Mouse (Mus musculus): Measurements from ENCODE around the gene Krtap1-3. TPM values are rescaled to one million over a fixed set of nuclear protein-coding genes. Genes with fewer than 3 reads are reported as not detected.

Gene Krtap1-3
- total RNA-seq, 2 experiments from 2014 or later: not detected

DNA sequence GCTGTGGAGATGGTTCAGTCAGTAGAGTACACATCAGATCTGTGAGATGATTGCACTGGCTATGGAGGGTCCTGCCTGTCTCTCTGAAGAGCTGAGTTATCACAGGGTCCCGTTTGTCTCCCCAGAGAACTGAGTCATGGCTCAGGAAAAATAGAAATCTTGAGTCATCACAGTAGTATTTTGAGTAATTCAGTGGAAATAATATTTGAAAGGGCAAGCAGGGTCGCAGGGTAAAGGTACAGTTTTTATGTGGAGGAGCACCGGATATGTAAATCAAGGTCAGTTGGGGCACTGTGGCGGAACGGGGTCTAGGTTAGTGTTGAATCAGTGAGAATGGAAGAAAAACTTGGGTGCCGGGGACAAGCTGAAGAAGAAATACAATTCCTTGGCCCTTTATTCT, 28.6 kb downstream of the Krtap1-3 start:
- no peak for DNase-seq
- intact Hi-C loops (cut with DNase I; ENCODE audit: low total_unique reads): no loop called here

DNA sequence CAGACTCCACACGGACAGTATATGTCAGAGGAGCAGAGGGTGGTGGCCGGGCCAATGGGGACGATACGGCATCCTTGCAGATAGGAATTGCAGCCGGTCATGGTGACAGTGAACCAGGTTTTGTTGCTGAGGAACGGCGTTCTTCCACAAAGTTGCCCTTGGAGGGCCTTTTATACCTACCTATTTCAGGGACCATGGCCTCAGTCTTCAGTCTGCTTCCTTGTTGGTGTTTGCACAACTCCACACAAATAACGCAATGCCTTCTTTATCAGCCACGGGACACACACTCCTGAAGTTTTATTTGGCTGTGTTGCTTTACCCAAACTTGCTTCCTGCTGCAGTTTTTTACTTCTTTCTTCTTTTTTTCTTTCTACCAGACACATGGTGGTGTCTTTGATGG, 31.8 kb downstream of the Krtap1-3 start, which contains the start of gene Gm11939:
Gene Gm11939 (minus strand): TSS at position 101 of the 400 bp plus-strand sequence.
- DNase-seq: no peak
- intact Hi-C loops (cut with DNase I; ENCODE audit: low total_unique reads): no loop called here

DNA sequence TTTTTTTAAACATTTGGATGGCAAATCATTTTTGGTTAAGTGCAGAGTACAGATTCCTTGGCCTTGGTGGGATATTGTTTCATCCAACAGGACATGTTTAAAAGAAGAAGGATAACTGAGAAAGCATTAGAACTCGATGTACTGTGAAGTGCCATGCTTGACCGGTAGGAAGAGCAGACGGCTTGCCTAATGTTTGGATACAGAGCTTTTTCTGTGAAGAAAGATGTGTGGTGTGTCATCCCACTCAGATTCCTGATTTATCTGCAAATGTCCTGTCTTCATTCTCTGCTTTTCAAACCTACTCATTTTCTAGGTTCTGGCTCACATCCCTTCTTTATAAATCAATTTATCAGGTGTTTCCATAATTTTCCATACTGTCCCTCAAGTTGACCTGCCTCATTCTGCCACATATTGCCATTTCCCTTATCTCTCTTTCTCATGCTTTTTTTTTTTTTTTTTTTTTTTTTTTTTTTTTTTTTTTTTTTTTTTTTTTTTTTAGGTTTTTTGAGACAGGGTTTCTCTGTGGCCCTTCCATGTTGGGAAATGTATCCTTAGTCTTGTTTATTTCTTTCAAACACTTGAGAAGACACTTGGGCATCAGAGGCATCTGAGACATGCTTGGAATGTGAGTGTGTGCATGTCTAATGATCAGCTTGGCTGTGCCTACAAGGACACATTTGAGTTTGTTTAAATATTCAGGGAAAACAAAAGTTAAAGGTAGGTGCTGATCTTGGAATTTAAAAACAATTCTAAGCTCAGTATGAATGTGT, 33.0 kb downstream of the Krtap1-3 start:
- DNase-seq: no peak
- intact Hi-C loops (cut with DNase I; ENCODE audit: low total_unique reads): no loop called here

DNA sequence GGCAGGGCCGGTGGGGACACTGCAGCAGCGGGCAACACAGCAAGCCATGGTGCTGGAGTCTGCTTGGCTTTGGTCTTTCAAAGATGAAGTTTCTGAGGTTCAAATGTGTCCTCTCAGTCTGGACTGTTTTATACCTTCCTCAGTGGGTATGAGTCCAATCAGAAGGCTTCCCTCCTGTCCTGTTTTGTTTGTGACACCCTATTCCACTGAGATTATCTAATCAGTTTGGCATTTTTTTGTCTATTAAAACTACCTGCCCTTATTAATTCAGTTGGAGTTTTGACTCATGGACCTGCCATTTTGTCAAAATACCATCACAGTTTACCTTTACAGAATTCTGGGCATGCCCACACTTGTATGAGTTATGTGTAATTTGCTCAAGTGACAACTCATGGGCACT, 34.4 kb downstream of the Krtap1-3 start, which contains the start of gene Krtap3-2:
Gene Krtap3-2 (minus strand): TSS at position 101 of the 400 bp plus-strand sequence.
- intact Hi-C loops (cut with DNase I; ENCODE audit: low total_unique reads): no loop called here
- DNase-seq: no peak

DNA sequence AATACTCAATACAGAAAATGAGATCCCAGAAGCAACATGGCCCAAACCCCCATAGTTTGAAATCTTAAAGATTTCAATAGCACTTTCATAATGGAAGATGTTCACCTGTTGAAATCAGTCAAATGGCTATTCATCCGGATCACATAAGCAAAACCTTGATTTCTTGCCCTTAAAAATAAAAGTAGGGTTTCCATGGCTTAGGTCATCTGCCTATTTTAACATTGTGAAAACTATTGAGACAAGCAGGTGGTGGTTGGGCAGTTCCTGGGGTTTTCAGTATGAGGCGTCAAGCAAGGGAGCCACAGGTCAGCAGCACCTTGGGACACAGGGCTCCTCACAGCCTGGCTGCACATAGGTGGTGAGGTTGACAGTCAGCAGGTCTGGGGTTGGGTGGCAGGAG, 34.9 kb downstream of the Krtap1-3 start:
- DNase-seq: no peak
- intact Hi-C loops (cut with DNase I; ENCODE audit: low total_unique reads): no loop called here

DNA sequence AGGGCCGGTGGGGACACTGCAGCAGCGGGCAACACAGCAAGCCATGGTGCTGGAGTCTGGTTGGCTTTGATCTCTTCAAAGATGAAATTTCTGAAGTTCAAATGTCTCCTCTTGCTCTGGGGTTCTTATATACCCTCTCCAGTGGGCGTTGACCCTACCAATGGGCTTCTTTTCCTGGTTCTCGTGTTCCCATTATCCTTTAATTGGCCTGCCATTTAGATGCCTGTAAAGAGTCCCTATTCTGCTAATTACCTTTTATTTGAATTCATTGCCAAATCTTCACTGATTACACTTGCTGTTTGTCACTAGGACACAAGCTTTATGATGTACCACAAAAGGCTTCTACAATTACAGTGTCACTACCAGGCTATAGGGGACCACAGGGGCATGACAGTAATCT, 40.4 kb downstream of the Krtap1-3 start, which contains the start of gene Krtap3-3:
Gene Krtap3-3 (minus strand): TSS at position 101 of the 400 bp plus-strand sequence.
- intact Hi-C loops (cut with DNase I; ENCODE audit: low total_unique reads): no loop called here
- no peak for DNase-seq

DNA sequence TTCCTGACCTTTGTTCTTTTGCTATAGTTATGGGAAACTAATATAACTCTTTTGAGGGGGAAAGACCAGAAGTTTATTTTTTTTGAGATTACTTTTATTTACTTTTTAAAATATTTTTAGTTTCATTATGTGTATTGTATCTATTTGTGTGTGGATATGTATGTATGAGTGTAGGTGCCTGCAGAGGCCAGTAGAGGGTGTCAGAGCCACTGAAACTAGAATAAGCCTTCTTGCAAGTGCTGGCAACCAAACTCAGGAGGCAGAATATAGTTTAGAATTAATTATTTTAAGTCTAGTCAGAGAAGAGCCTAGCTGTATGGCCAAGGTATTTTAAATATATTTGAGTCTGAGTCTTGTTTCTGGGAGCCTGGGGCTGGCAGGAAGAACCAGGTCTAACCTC, 43.2 kb downstream of the Krtap1-3 start:
- no peak for DNase-seq
- intact Hi-C loops (cut with DNase I; ENCODE audit: low total_unique reads): no loop called here

Other genes with a start within 250 kb of the Krtap1-3 start
- not detected for gene Krt27, start 240.2 kb downstream of the Krtap1-3 start, total RNA-seq (2021)
- gene Krt28, start 216.4 kb downstream of the Krtap1-3 start, total RNA-seq (2021): not detected
- 1 to 10 TPM; 4.5 to 5.7 TPM for gene Krt10, start 202.0 kb downstream of the Krtap1-3 start, total RNA-seq (2021)
- gene Krt12, start 169.1 kb downstream of the Krtap1-3 start, total RNA-seq (2021): not detected
- gene Krt20, start 153.2 kb downstream of the Krtap1-3 start, total RNA-seq (2021): under 1 TPM; 0.27 TPM
- not detected for gene Krt23, start 98.2 kb downstream of the Krtap1-3 start, total RNA-seq (2021)
- not detected for gene Krt39, start 70.0 kb downstream of the Krtap1-3 start, total RNA-seq (2021)
- gene Krt40, start 48.2 kb downstream of the Krtap1-3 start, total RNA-seq (2021): not detected
- gene Krtap3-3, start 40.5 kb downstream of the Krtap1-3 start, total RNA-seq (2021): not detected
- gene Krtap3-2, start 34.5 kb downstream of the Krtap1-3 start, total RNA-seq (2021): not detected
- not detected for gene Gm11939, start 31.9 kb downstream of the Krtap1-3 start, total RNA-seq (2021)
- gene Krtap3-1, start 24.7 kb downstream of the Krtap1-3 start, total RNA-seq (2021): not detected
- not detected for gene Krtap1-5, start 10.3 kb downstream of the Krtap1-3 start, total RNA-seq (2021)
- gene Krtap1-4, start 7.7 kb downstream of the Krtap1-3 start, total RNA-seq (2021): not detected
- not detected for gene Krtap9-3, start 6.8 kb upstream of the Krtap1-3 start, total RNA-seq (2021)
- gene Gm11938, start 12.0 kb upstream of the Krtap1-3 start, total RNA-seq (2021): not detected
- not detected for gene Gm11937, start 18.9 kb upstream of the Krtap1-3 start, total RNA-seq (2021)
- gene Krtap2-4, start 23.5 kb upstream of the Krtap1-3 start, total RNA-seq (2021): not detected
- not detected for gene Gm11562, start 29.1 kb upstream of the Krtap1-3 start, total RNA-seq (2021)
- not detected for gene Krtap4-1, start 36.9 kb upstream of the Krtap1-3 start, total RNA-seq (2021)
- gene Krtap4-2, start 43.7 kb upstream of the Krtap1-3 start, total RNA-seq (2021): not detected
- not detected for gene Krtap4-7, start 52.8 kb upstream of the Krtap1-3 start, total RNA-seq (2021)
- not detected for gene Gm11555, start 58.9 kb upstream of the Krtap1-3 start, total RNA-seq (2021)
- gene Gm11563, start 67.6 kb upstream of the Krtap1-3 start, total RNA-seq (2021): not detected
- not detected for gene Krtap4-6, start 74.6 kb upstream of the Krtap1-3 start, total RNA-seq (2021)
- gene Gm14190, start 99.4 kb upstream of the Krtap1-3 start, total RNA-seq (2021): not detected
- not detected for gene Gm14180, start 143.0 kb upstream of the Krtap1-3 start, total RNA-seq (2021)
- not detected for gene Gm11595, start 181.6 kb upstream of the Krtap1-3 start, total RNA-seq (2021)
- not detected for gene Krtap4-8, start 189.4 kb upstream of the Krtap1-3 start, total RNA-seq (2021)
- gene Krtap4-9, start 193.9 kb upstream of the Krtap1-3 start, total RNA-seq (2021): not detected
- gene Gm11596, start 202.1 kb upstream of the Krtap1-3 start, total RNA-seq (2021): not detected
- gene Gm11569, start 207.6 kb upstream of the Krtap1-3 start, total RNA-seq (2021): not detected
- not detected for gene Gm11554, start 213.1 kb upstream of the Krtap1-3 start, total RNA-seq (2021)
- gene Krtap4-13, start 218.6 kb upstream of the Krtap1-3 start, total RNA-seq (2021): not detected
- not detected for gene Gm11564, start 224.3 kb upstream of the Krtap1-3 start, total RNA-seq (2021)
- not detected for gene 2300003K06Rik, start 246.7 kb upstream of the Krtap1-3 start, total RNA-seq (2021)